Mouse (Mus musculus): ENCODE results near the gene Odam. TPM values are rescaled to one million over a fixed set of nuclear protein-coding genes. Genes with fewer than 3 reads are reported as not detected.

Odam gene
- polyA plus RNA-seq (2017; shearing (Covaris generic)) = not detected

GRCm38 (mm10) chr5:87884729-87885128, at the start of gene Odam:
Odam (plus strand) TSS chr5:87885029.

GRCm38 (mm10) chr5:87925372-87925771, 40.5 kb downstream of the Odam start, which contains the start of gene Csn3:
Csn3 (plus strand) TSS chr5:87925579.

Other genes with a start within 250 kb of the Odam start
- 0.68 TPM for gene Csn1s1, start 218.8 kb upstream of the Odam start, polyA plus RNA-seq (2017; shearing (Covaris generic))
- not detected for gene Csn2, start 185.4 kb upstream of the Odam start, polyA plus RNA-seq (2017; shearing (Covaris generic))
- gene Csn1s2a, start 110.5 kb upstream of the Odam start, polyA plus RNA-seq (2017; shearing (Covaris generic)) = not detected
- gene Csn1s2b, start 76.9 kb upstream of the Odam start, polyA plus RNA-seq (2017; shearing (Covaris generic)) = not detected
- gene Prr27, start 59.3 kb upstream of the Odam start, polyA plus RNA-seq (2017; shearing (Covaris generic)) = not detected
- not detected for gene Csn3, start 40.5 kb downstream of the Odam start, polyA plus RNA-seq (2017; shearing (Covaris generic))
- not detected for gene 2310003L06Rik, start 84.4 kb downstream of the Odam start, polyA plus RNA-seq (2017; shearing (Covaris generic))
- gene Gm28434, start 84.5 kb downstream of the Odam start, polyA plus RNA-seq (2017; shearing (Covaris generic)) = not detected
- gene Cabs1, start 94.4 kb downstream of the Odam start, polyA plus RNA-seq (2017; shearing (Covaris generic)) = not detected
- gene Smr3a, start 117.5 kb downstream of the Odam start, polyA plus RNA-seq (2017; shearing (Covaris generic)) = not detected
- gene Smr2, start 201.5 kb downstream of the Odam start, polyA plus RNA-seq (2017; shearing (Covaris generic)) = not detected
- gene Gm11116, start 226.5 kb downstream of the Odam start, polyA plus RNA-seq (2017; shearing (Covaris generic)) = not detected

Data from effector memory CD4-positive, alpha-beta T cell, adult 7 months (primary cell).